Mouse (Mus musculus): Measurements from ENCODE around the gene Cdk2. TPM values are rescaled to one million over a fixed set of nuclear protein-coding genes. Genes with fewer than 3 reads are reported as not detected.

The Cdk2 gene
- polyA plus RNA-seq, 1 experiment: 39.9 TPM

GRCm38 (mm10) chr10:128743235-128743634 is 38.4 kb upstream of the Cdk2 start:
- Histone ChIP-seq H3K27me3 (ENCODE audit: control insufficient read depth, insufficient read depth, insufficient read length) (no peaks in the 10 kb centered on the region), H3K79me2 (ENCODE audit: control insufficient read depth, insufficient read depth) (no peaks in the 10 kb centered on the region), H3K4me3 (peak overlapping the region; percentile 48), H3K36me3 (ENCODE audit: control insufficient read depth, insufficient read depth) (no peaks in the 10 kb centered on the region), H3K4me2 (ENCODE audit: low read depth) (peak overlapping the region; percentile 84), H3ac (ENCODE audit: control insufficient read depth, insufficient read length) (peak overlapping the region; percentile 28)
- TF ChIP-seq POLR2AphosphoS2 (IDR thresholded peaks at IDR 0.05; ENCODE audit: insufficient read length, low read depth): no peak
- TF ChIP-seq MYOD1 (IDR thresholded peaks at IDR 0.05; ENCODE audit: control insufficient read depth in 1 of 3, insufficient read length in 2 of 3, low read depth in 2 of 3): no peak
- TF ChIP-seq TCF3 (IDR thresholded peaks at IDR 0.05; ENCODE audit: insufficient read length, low read depth): no peak
- no peak for TF ChIP-seq SRF (IDR thresholded peaks at IDR 0.05; ENCODE audit: control insufficient read depth, insufficient read length, low read depth)
- no peak for TF ChIP-seq MYOG (IDR thresholded peaks at IDR 0.05; ENCODE audit: control insufficient read depth in 1 of 3, insufficient read depth in 1 of 3, insufficient read length in 2 of 3, low read depth in 2 of 3)
- TF ChIP-seq CEBPB (IDR thresholded peaks at IDR 0.05; ENCODE audit: insufficient read depth, poor library complexity, severe bottlenecking): no peak
- no peak for TF ChIP-seq E2F4 (IDR thresholded peaks at IDR 0.05; ENCODE audit: insufficient read depth)
- no peak for TF ChIP-seq MAX (IDR thresholded peaks at IDR 0.05; ENCODE audit: low read depth)
- TF ChIP-seq REST (IDR thresholded peaks at IDR 0.05; ENCODE audit: insufficient read depth, insufficient read length): no peak
- TF ChIP-seq TCF12 (IDR thresholded peaks at IDR 0.05; ENCODE audit: insufficient read depth, poor library complexity, severe bottlenecking): no peak
- no peak for TF ChIP-seq USF1 (IDR thresholded peaks at IDR 0.05; ENCODE audit: low read depth)
- no peak for TF ChIP-seq POLR2A (IDR thresholded peaks at IDR 0.05; ENCODE audit: insufficient read length, low read depth)

GRCm38 (mm10) chr10:128742616-128743015 is 37.8 kb upstream of the Cdk2 start:
- Histone ChIP-seq H3ac (ENCODE audit: control insufficient read depth, insufficient read length) (no peak overlapping the region), H3K4me2 (ENCODE audit: low read depth) (peak overlapping the region; percentile 84), H3K27me3 (ENCODE audit: control insufficient read depth, insufficient read depth, insufficient read length) (no peaks in the 10 kb centered on the region), H3K79me2 (ENCODE audit: control insufficient read depth, insufficient read depth) (no peaks in the 10 kb centered on the region), H3K4me3 (peak overlapping the region; percentile 48), H3K36me3 (ENCODE audit: control insufficient read depth, insufficient read depth) (no peaks in the 10 kb centered on the region)
- TF ChIP-seq CEBPB (IDR thresholded peaks at IDR 0.05; ENCODE audit: insufficient read depth, poor library complexity, severe bottlenecking): no peak
- no peak for TF ChIP-seq POLR2A (IDR thresholded peaks at IDR 0.05; ENCODE audit: insufficient read length, low read depth)
- TF ChIP-seq SRF (IDR thresholded peaks at IDR 0.05; ENCODE audit: control insufficient read depth, insufficient read length, low read depth): no peak
- TF ChIP-seq MYOD1 (IDR thresholded peaks at IDR 0.05; ENCODE audit: control insufficient read depth in 1 of 3, insufficient read length in 2 of 3, low read depth in 2 of 3): no peak
- no peak for TF ChIP-seq MAX (IDR thresholded peaks at IDR 0.05; ENCODE audit: low read depth)
- TF ChIP-seq USF1 (IDR thresholded peaks at IDR 0.05; ENCODE audit: low read depth): no peak
- TF ChIP-seq MYOG (IDR thresholded peaks at IDR 0.05; ENCODE audit: control insufficient read depth in 1 of 3, insufficient read depth in 1 of 3, insufficient read length in 2 of 3, low read depth in 2 of 3): no peak

GRCm38 (mm10) chr10:128740296-128740695 is 35.5 kb upstream of the Cdk2 start:
- Histone ChIP-seq H3K4me2 (ENCODE audit: low read depth) (no peak overlapping the region), H3K27me3 (ENCODE audit: control insufficient read depth, insufficient read depth, insufficient read length) (no peaks in the 10 kb centered on the region), H3K79me2 (ENCODE audit: control insufficient read depth, insufficient read depth) (no peaks in the 10 kb centered on the region), H3K36me3 (ENCODE audit: control insufficient read depth, insufficient read depth) (peaks cover 6% of the 10 kb centered on the region), H3K4me3 (no peak overlapping the region), H3ac (ENCODE audit: control insufficient read depth, insufficient read length) (no peak overlapping the region)
- no peak for TF ChIP-seq POLR2AphosphoS2 (IDR thresholded peaks at IDR 0.05; ENCODE audit: insufficient read length, low read depth)
- no peak for TF ChIP-seq POLR2A (IDR thresholded peaks at IDR 0.05; ENCODE audit: insufficient read length, low read depth)
- no peak for TF ChIP-seq MAX (IDR thresholded peaks at IDR 0.05; ENCODE audit: low read depth)
- no peak for TF ChIP-seq E2F4 (IDR thresholded peaks at IDR 0.05; ENCODE audit: insufficient read depth)
- no peak for TF ChIP-seq MYOG (IDR thresholded peaks at IDR 0.05; ENCODE audit: control insufficient read depth in 1 of 3, insufficient read depth in 1 of 3, insufficient read length in 2 of 3, low read depth in 2 of 3)
- TF ChIP-seq REST (IDR thresholded peaks at IDR 0.05; ENCODE audit: insufficient read depth, insufficient read length): no peak
- TF ChIP-seq MYOD1 (IDR thresholded peaks at IDR 0.05; ENCODE audit: control insufficient read depth in 1 of 3, insufficient read length in 2 of 3, low read depth in 2 of 3): no peak
- TF ChIP-seq CEBPB (IDR thresholded peaks at IDR 0.05; ENCODE audit: insufficient read depth, poor library complexity, severe bottlenecking): no peak
- no peak for TF ChIP-seq USF1 (IDR thresholded peaks at IDR 0.05; ENCODE audit: low read depth)
- TF ChIP-seq SRF (IDR thresholded peaks at IDR 0.05; ENCODE audit: control insufficient read depth, insufficient read length, low read depth): no peak
- TF ChIP-seq TCF3 (IDR thresholded peaks at IDR 0.05; ENCODE audit: insufficient read length, low read depth): no peak
- no peak for TF ChIP-seq TCF12 (IDR thresholded peaks at IDR 0.05; ENCODE audit: insufficient read depth, poor library complexity, severe bottlenecking)

GRCm38 (mm10) chr10:128737435-128737834 is 32.6 kb upstream of the Cdk2 start:
- TF ChIP-seq USF1 (IDR thresholded peaks at IDR 0.05; ENCODE audit: low read depth): peak; percentile 92
- no peak for TF ChIP-seq MAX (IDR thresholded peaks at IDR 0.05; ENCODE audit: low read depth)
- peak overlapping the region; percentile 17 for H3K4me3 ChIP-seq
- peaks cover 16% of the 10 kb centered on the region for H3K36me3 ChIP-seq (ENCODE audit: control insufficient read depth, insufficient read depth)

GRCm38 (mm10) chr10:128731992-128732391 is 27.2 kb upstream of the Cdk2 start:
- Histone ChIP-seq H3K79me2 (ENCODE audit: control insufficient read depth, insufficient read depth) (no peaks in the 10 kb centered on the region), H3K27me3 (ENCODE audit: control insufficient read depth, insufficient read depth, insufficient read length) (no peaks in the 10 kb centered on the region), H3K36me3 (ENCODE audit: control insufficient read depth, insufficient read depth) (peaks cover 34% of the 10 kb centered on the region), H3ac (ENCODE audit: control insufficient read depth, insufficient read length) (no peak overlapping the region), H3K4me2 (ENCODE audit: low read depth) (no peak overlapping the region), H3K4me3 (no peak overlapping the region)
- TF ChIP-seq MYOD1 (IDR thresholded peaks at IDR 0.05; ENCODE audit: control insufficient read depth in 1 of 3, insufficient read length in 2 of 3, low read depth in 2 of 3) (no peak), POLR2A (IDR thresholded peaks at IDR 0.05; ENCODE audit: insufficient read length, low read depth) (no peak), POLR2AphosphoS2 (IDR thresholded peaks at IDR 0.05; ENCODE audit: insufficient read length, low read depth) (no peak), SRF (IDR thresholded peaks at IDR 0.05; ENCODE audit: control insufficient read depth, insufficient read length, low read depth) (no peak)

More at GRCm38 (mm10) chr10:128737435-128737834, 32.6 kb upstream of the Cdk2 start:
- Histone ChIP-seq H3K27me3 (ENCODE audit: control insufficient read depth, insufficient read depth, insufficient read length) (no peaks in the 10 kb centered on the region), H3K79me2 (ENCODE audit: control insufficient read depth, insufficient read depth) (no peaks in the 10 kb centered on the region), H3ac (ENCODE audit: control insufficient read depth, insufficient read length) (no peak overlapping the region), H3K4me2 (ENCODE audit: low read depth) (peak overlapping the region; percentile 83)

Data from myocyte (in vitro differentiated cells).